Mouse (Mus musculus): Measurements from ENCODE around the gene Tas2r105. TPM values are rescaled to one million over a fixed set of nuclear protein-coding genes. Genes with fewer than 3 reads are reported as not detected.

Tas2r105 gene
- polyA plus RNA-seq (2015; fragmentation: Nextera tagmentation; extraction: Ambion mirVana), result not detected in 2 replicates

DNA sequence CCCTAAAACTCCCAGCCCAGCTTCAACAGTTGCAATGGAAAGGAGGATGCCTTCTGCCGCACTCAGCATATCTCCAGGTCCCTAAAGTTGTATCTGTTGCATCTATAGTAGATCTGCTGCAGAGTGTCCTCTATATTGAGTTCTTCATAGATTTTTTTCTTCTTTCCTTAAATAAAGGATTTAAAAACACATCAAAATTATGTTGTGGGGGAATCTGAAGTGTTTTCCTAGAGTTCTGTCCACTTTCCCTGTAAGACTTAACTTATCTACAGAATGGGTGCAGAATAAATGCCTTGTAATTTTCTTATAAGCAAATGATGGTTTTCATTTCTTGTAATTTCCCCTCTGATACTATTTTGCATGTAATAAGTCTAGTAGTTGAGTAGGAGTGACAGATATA lies at the start of gene Tas2r105:
Tas2r105 (minus strand) TSS at position 101 of the 400 bp plus-strand sequence.
- H3K4me1 ChIP-seq (ENCODE audit: insufficient read depth), result no peaks in the 10 kb centered on the region
- DNase-seq (no peak), ATAC-seq (no peak)
- no peak for TF ChIP-seq CTCF (IDR thresholded peaks at IDR 0.05; ENCODE audit: low read depth)
- TF ChIP-seq EP300 (IDR thresholded peaks at IDR 0.05; ENCODE audit: low read depth), result no peak
- no peak within 1 kb of the TSS for H3K27ac ChIP-seq (ENCODE audit: low read depth)
- no peak within 1 kb of the TSS for H3K4me3 ChIP-seq (ENCODE audit: low read depth, low read length)
- no peaks in the 10 kb centered on the region for H3K9me3 ChIP-seq (ENCODE audit: low read length)
- H3K4me2 ChIP-seq (ENCODE audit: low read depth, low read length), result no peak within 1 kb of the TSS
- 59% methylated on average over 1 of the region's 1 CpGs for WGBS (ENCODE audit: insufficient replicate concordance)
- H3K36me3 ChIP-seq (replicated peaks; ENCODE audit: insufficient read depth, low read length), result no peaks in the 10 kb centered on the region
- H3K27me3 ChIP-seq (ENCODE audit: insufficient read depth, low read length), result no peaks in the 10 kb centered on the region
- H3K9ac ChIP-seq (replicated peaks), result no peak within 1 kb of the TSS

DNA sequence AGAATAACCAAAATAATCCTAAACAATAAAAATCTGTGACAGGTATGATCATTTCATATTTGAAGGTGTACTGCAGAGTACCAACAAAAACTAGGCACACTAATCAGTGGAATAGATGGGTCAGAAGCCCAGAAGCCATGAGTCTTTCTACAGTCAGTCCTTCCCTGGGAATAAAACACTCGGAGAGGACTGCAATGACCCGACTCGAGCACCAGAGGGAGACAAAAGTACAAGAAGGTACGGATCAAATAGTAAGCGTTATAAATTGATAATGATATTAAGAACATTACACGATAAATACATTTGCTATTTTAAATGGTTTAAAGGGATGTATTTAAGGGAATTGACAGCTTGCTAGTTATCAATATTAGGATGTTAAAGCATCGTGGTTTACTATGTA lies 25.5 kb upstream of the Tas2r105 start:
- H3K27me3 ChIP-seq (ENCODE audit: insufficient read depth, low read length), result no peaks in the 10 kb centered on the region
- H3K4me1 ChIP-seq (ENCODE audit: insufficient read depth), result no peaks in the 10 kb centered on the region
- H3K36me3 ChIP-seq (replicated peaks; ENCODE audit: insufficient read depth, low read length), result no peaks in the 10 kb centered on the region
- 41% methylated on average over 7 of the region's 7 CpGs for WGBS (ENCODE audit: insufficient replicate concordance)
- no peak for ATAC-seq
- no peak overlapping the region for H3K4me3 ChIP-seq (ENCODE audit: low read depth, low read length)
- no peak overlapping the region for H3K27ac ChIP-seq (ENCODE audit: low read depth)
- TF ChIP-seq EP300 (IDR thresholded peaks at IDR 0.05; ENCODE audit: low read depth), result no peak
- TF ChIP-seq CTCF (IDR thresholded peaks at IDR 0.05; ENCODE audit: low read depth), result no peak
- DNase-seq, result no peak
- H3K9ac ChIP-seq (replicated peaks), result no peak overlapping the region
- no peaks in the 10 kb centered on the region for H3K9me3 ChIP-seq (ENCODE audit: low read length)
- H3K4me2 ChIP-seq (ENCODE audit: low read depth, low read length), result no peak overlapping the region

DNA sequence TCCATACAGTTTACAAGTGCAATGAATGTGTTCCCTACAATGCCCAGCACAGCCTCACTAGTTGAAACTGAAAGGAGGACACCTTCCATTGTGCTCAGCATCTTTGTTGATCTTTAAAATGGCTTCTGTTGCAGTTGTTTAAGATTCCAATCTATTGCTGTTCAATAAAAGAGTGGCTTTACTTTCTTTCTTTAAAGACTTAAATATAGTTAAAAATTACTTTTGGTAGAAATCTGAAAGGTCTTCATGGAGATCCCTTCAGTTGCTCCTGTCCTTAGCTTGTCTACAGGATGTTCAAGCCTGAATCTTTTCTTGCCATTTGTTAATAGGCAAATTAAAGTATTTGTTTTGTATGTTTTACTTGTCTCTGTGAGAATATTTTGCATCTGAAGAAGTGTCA lies 2.7 kb upstream of the Tas2r105 start, which contains the start of gene Tas2r114:
Tas2r114 (minus strand) TSS at position 101 of the 400 bp plus-strand sequence.
- H3K4me2 ChIP-seq (ENCODE audit: low read depth, low read length), result no peak within 1 kb of the TSS
- no peak within 1 kb of the TSS for H3K27ac ChIP-seq (ENCODE audit: low read depth)
- TF ChIP-seq EP300 (IDR thresholded peaks at IDR 0.05; ENCODE audit: low read depth) (no peak), CTCF (IDR thresholded peaks at IDR 0.05; ENCODE audit: low read depth) (no peak)
- ATAC-seq (no peak), DNase-seq (no peak)
- no peaks in the 10 kb centered on the region for H3K27me3 ChIP-seq (ENCODE audit: insufficient read depth, low read length)
- H3K4me3 ChIP-seq (ENCODE audit: low read depth, low read length), result no peak within 1 kb of the TSS
- no peaks in the 10 kb centered on the region for H3K9me3 ChIP-seq (ENCODE audit: low read length)
- H3K4me1 ChIP-seq (ENCODE audit: insufficient read depth), result no peaks in the 10 kb centered on the region
- no peaks in the 10 kb centered on the region for H3K36me3 ChIP-seq (replicated peaks; ENCODE audit: insufficient read depth, low read length)
- no peak within 1 kb of the TSS for H3K9ac ChIP-seq (replicated peaks)

DNA sequence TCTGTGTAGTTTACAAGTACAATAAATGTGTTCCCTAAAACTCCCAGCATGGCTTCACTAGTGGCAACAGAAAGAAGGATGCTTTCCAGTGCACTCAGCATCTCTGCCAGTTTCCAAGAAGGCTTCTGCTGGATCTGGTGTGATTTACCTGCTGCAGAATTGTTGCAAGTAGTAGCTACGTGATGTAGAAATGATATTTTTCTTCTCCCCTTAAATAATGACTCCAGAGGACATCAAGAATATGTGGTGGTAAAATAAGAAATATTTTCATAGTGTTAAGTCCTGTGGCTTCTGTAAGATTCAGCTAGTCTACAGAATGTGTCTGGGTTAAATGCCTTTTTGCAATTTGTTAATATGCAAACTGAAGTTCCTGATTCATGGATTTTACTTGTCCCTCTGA lies 1.7 kb downstream of the Tas2r105 start, which contains the start of gene Tas2r104:
Tas2r104 (minus strand) TSS at position 101 of the 400 bp plus-strand sequence.
- Histone ChIP-seq H3K4me1 (ENCODE audit: insufficient read depth) (no peaks in the 10 kb centered on the region), H3K36me3 (replicated peaks; ENCODE audit: insufficient read depth, low read length) (no peaks in the 10 kb centered on the region), H3K27ac (ENCODE audit: low read depth) (no peak within 1 kb of the TSS), H3K9ac (replicated peaks) (no peak within 1 kb of the TSS), H3K4me3 (ENCODE audit: low read depth, low read length) (no peak within 1 kb of the TSS), H3K27me3 (ENCODE audit: insufficient read depth, low read length) (no peaks in the 10 kb centered on the region), H3K4me2 (ENCODE audit: low read depth, low read length) (no peak within 1 kb of the TSS), H3K9me3 (ENCODE audit: low read length) (no peaks in the 10 kb centered on the region)
- WGBS (ENCODE audit: insufficient replicate concordance), result 56% methylated on average over 1 of the region's 1 CpGs
- DNase-seq (no peak), ATAC-seq (no peak)
- TF ChIP-seq EP300 (IDR thresholded peaks at IDR 0.05; ENCODE audit: low read depth) (no peak), CTCF (IDR thresholded peaks at IDR 0.05; ENCODE audit: low read depth) (no peak)

DNA sequence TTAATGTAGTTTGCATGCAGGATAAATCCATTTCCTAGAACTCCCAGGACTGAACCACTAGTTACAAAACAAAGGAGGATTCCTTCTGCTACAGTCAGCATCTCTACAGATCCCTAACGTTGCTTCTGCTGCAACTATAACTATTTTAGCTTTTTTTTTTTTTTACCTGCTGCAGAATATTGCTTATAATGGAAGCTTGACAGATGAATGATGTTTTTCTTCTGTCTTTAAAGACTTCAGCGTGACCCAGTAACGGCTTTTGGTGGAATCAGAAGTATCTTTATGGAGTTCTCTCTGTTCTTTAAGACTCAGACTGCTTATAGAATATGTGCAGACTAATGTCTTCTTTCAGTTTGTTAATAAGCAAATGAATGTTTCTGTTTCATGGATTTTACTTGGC lies 8.5 kb downstream of the Tas2r105 start, which contains the start of gene Tas2r106:
Tas2r106 (minus strand) TSS at position 101 of the 400 bp plus-strand sequence.
- ATAC-seq, result no peak

DNA sequence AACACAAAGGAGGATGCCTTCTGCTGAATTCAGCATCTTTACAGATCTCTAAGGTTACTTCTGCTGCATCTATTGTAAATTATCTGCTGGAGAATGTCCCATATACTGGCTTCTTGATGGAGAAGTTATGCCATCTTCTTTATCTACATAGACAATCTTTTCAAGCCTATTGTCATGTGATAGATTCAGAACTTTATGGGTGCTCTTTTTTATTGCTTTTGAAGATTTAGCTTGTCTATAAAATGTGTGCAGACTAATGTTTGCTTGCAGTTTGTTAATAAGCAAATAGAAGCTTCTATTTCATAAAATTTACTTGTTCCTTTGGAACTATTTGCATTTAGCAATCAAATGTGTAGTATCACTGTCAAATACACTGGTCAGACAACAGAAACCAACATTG lies 27.2 kb downstream of the Tas2r105 start, which contains the start of gene Tas2r107:
Tas2r107 (minus strand) TSS at position 101 of the 400 bp plus-strand sequence.
- H3K4me1 ChIP-seq (ENCODE audit: insufficient read depth), result no peaks in the 10 kb centered on the region
- H3K27me3 ChIP-seq (ENCODE audit: insufficient read depth, low read length), result no peaks in the 10 kb centered on the region
- DNase-seq (no peak), ATAC-seq (no peak)
- H3K4me2 ChIP-seq (ENCODE audit: low read depth, low read length), result no peak within 1 kb of the TSS
- no peak within 1 kb of the TSS for H3K27ac ChIP-seq (ENCODE audit: low read depth)
- H3K36me3 ChIP-seq (replicated peaks; ENCODE audit: insufficient read depth, low read length), result no peaks in the 10 kb centered on the region
- TF ChIP-seq CTCF (IDR thresholded peaks at IDR 0.05; ENCODE audit: low read depth), result no peak
- no peak for TF ChIP-seq EP300 (IDR thresholded peaks at IDR 0.05; ENCODE audit: low read depth)
- no peak within 1 kb of the TSS for H3K9ac ChIP-seq (replicated peaks)
- H3K4me3 ChIP-seq (ENCODE audit: low read depth, low read length), result no peak within 1 kb of the TSS
- no peaks in the 10 kb centered on the region; the same call in 1 of the 2 replicates for H3K9me3 ChIP-seq (ENCODE audit: low read length)

More for the DNA sequence above, 8.5 kb downstream of the Tas2r105 start, which contains the start of gene Tas2r106:
- no peaks in the 10 kb centered on the region for H3K27me3 ChIP-seq (ENCODE audit: insufficient read depth, low read length)
- 60% methylated on average over 3 of the region's 3 CpGs for WGBS (ENCODE audit: insufficient replicate concordance)
- H3K36me3 ChIP-seq (replicated peaks; ENCODE audit: insufficient read depth, low read length), result no peaks in the 10 kb centered on the region
- H3K9ac ChIP-seq (replicated peaks), result no peak within 1 kb of the TSS
- no peaks in the 10 kb centered on the region for H3K9me3 ChIP-seq (ENCODE audit: low read length)
- no peak for DNase-seq
- H3K4me2 ChIP-seq (ENCODE audit: low read depth, low read length), result no peak within 1 kb of the TSS
- H3K27ac ChIP-seq (ENCODE audit: low read depth), result no peak within 1 kb of the TSS
- no peaks in the 10 kb centered on the region for H3K4me1 ChIP-seq (ENCODE audit: insufficient read depth)
- H3K4me3 ChIP-seq (ENCODE audit: low read depth, low read length), result no peak within 1 kb of the TSS
- TF ChIP-seq CTCF (IDR thresholded peaks at IDR 0.05; ENCODE audit: low read depth) (no peak), EP300 (IDR thresholded peaks at IDR 0.05; ENCODE audit: low read depth) (no peak)

Other genes starting within 250 kb of the Tas2r105 start
- not detected in 2 replicates for gene 5430401F13Rik, start 201.1 kb downstream of the Tas2r105 start, polyA plus RNA-seq (2015; fragmentation: Nextera tagmentation; extraction: Ambion mirVana)
- not detected in 2 replicates for gene Gm6619, start 201.1 kb downstream of the Tas2r105 start, polyA plus RNA-seq (2015; fragmentation: Nextera tagmentation; extraction: Ambion mirVana)
- not detected in 2 replicates for gene Tas2r130, start 56.6 kb downstream of the Tas2r105 start, polyA plus RNA-seq (2015; fragmentation: Nextera tagmentation; extraction: Ambion mirVana)
- gene Tas2r107, start 27.3 kb downstream of the Tas2r105 start, polyA plus RNA-seq (2015; fragmentation: Nextera tagmentation; extraction: Ambion mirVana), result not detected in 2 replicates
- gene Tas2r106, start 8.6 kb downstream of the Tas2r105 start, polyA plus RNA-seq (2015; fragmentation: Nextera tagmentation; extraction: Ambion mirVana), result not detected in 2 replicates
- gene Tas2r104, start 1.8 kb downstream of the Tas2r105 start, polyA plus RNA-seq (2015; fragmentation: Nextera tagmentation; extraction: Ambion mirVana), result not detected in 2 replicates
- gene Tas2r114, start 2.6 kb upstream of the Tas2r105 start, polyA plus RNA-seq (2015; fragmentation: Nextera tagmentation; extraction: Ambion mirVana), result not detected in 2 replicates

Data from liver, postnatal 0 days (tissue).